Mouse (Mus musculus) layer of hippocampus, postnatal 14 days (tissue): ENCODE data around the gene 4930544D05Rik. TPM values are rescaled to one million over a fixed set of nuclear protein-coding genes. Genes with fewer than 3 reads are reported as not detected.
"Not testable (repeated sequence)": the region's sequence is repeated elsewhere in the genome, so short reads cannot be mapped to it uniquely, and the experiment has no call there.

ENCODE experiments used
- DNase-seq, 2 experiments: peaks; one replicate each; pipeline ENCODE4 v3.0.0; 2021 to 2022; ENCODE audit warnings: low spot score in 2 of 2, mixed read lengths in 1 of 2
- long read RNA-seq, 2 experiments: library from polyadenylated mRNA; stranded (forward); transcript quantifications; one replicate each; pipeline ENCODE4 v2.0.0; 2021
- total RNA-seq, 2 experiments: library from RNA; stranded (reverse); gene quantifications; 2 replicates each; pipeline ENCODE4 v1.2.3; 2021

The 4930544D05Rik gene
- under 1 TPM; 0.88 TPM for total RNA-seq
- long read RNA-seq, experiment 1, result 0 reads
- long read RNA-seq, experiment 2, result 0 reads

GRCm38 (mm10) chr11:70615516-70616093 is at the start of gene 4930544D05Rik:
TSS of gene 4930544D05Rik (plus strand) at chr11:70615848.
- DNase-seq, result no peak

GRCm38 (mm10) chr11:70566586-70566985 is 49.1 kb upstream of the 4930544D05Rik start:
- no peak for DNase-seq

- not testable (repeated sequence) for DNase-seq
These were observed 45.0 kb upstream of the 4930544D05Rik start for GRCm38 (mm10) chr11:70570614-70571013.

GRCm38 (mm10) chr11:70571641-70572040 is 44.0 kb upstream of the 4930544D05Rik start:
- no peak for DNase-seq

- no peak for DNase-seq
These were observed 43.2 kb upstream of the 4930544D05Rik start for GRCm38 (mm10) chr11:70572348-70572902.

- DNase-seq, result peak in 1 of 2 experiments; percentile 45
These were observed 41.8 kb upstream of the 4930544D05Rik start for GRCm38 (mm10) chr11:70573872-70574271.

- no peak for DNase-seq
These were observed 38.4 kb upstream of the 4930544D05Rik start for GRCm38 (mm10) chr11:70577201-70577600.

- no peak for DNase-seq
These were observed 36.7 kb upstream of the 4930544D05Rik start for GRCm38 (mm10) chr11:70578962-70579361.

- DNase-seq, result no peak
These were observed 35.8 kb upstream of the 4930544D05Rik start for GRCm38 (mm10) chr11:70579710-70580357.

GRCm38 (mm10) chr11:70580358-70580720 is 35.3 kb upstream of the 4930544D05Rik start:
- DNase-seq, result no peak

GRCm38 (mm10) chr11:70580921-70581320 is 34.7 kb upstream of the 4930544D05Rik start:
- no peak for DNase-seq

GRCm38 (mm10) chr11:70582196-70582595 is 33.5 kb upstream of the 4930544D05Rik start:
- no peak for DNase-seq

GRCm38 (mm10) chr11:70583022-70583714 is 32.5 kb upstream of the 4930544D05Rik start:
- DNase-seq, result peak in 1 of 2 experiments; percentile 31

GRCm38 (mm10) chr11:70583775-70584174 is 31.9 kb upstream of the 4930544D05Rik start:
- DNase-seq, result no peak

GRCm38 (mm10) chr11:70585457-70585856 is 30.2 kb upstream of the 4930544D05Rik start:
- DNase-seq, result no peak

GRCm38 (mm10) chr11:70586261-70586660 is 29.4 kb upstream of the 4930544D05Rik start:
- no peak for DNase-seq

GRCm38 (mm10) chr11:70586954-70587353 is 28.7 kb upstream of the 4930544D05Rik start:
- DNase-seq, result no peak

- DNase-seq, result no peak
These were observed 23.9 kb upstream of the 4930544D05Rik start for GRCm38 (mm10) chr11:70591733-70592132.

GRCm38 (mm10) chr11:70594253-70594989 is 21.2 kb upstream of the 4930544D05Rik start:
- DNase-seq, result no peak

- DNase-seq, result no peak
These were observed 20.0 kb upstream of the 4930544D05Rik start for GRCm38 (mm10) chr11:70595638-70596037.

GRCm38 (mm10) chr11:70596094-70596493 is 19.6 kb upstream of the 4930544D05Rik start:
- no peak for DNase-seq
